In the genomic region with DNA sequence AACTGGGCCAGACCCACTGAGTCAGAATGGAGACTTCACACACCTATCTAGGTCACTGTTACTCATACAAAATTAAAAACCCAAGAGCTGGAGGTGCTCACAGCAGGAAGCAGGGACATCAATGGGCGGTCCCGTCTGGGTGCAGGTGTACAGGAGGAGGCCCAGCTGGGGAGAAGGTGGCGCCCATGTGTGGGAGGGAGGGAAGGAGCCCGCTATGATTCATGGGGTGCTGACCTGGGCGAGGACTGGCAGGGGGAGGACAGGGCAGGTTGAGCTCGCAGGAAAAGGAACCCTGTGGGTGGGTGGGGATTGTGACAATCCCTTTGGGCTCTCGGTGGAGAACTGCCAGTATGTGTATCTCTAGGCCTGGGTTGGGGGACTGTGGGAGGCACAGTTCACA, we compare ENCODE assay signal across 13 mouse cellular contexts. TPM values are rescaled to one million over a fixed set of nuclear protein-coding genes. Genes with fewer than 3 reads are reported as not detected.
DNase-seq lines count a peak whose midpoint lies in the region; ATAC-seq lines count a peak whose summit lies in the region.
"Had no signal": no experiment of that assay in that cellular context is flagged by ENCODE, and none has a peak within 500 bp of the region (broad histone marks: within the 10 kb centered on the region; RNA-seq: fewer than 3 reads in every experiment).

No protein-coding gene starts in this region.

- no peaks in the 10 kb centered on the region for H3K36me3 ChIP-seq in intestine, embryonic 15.5 days
- no peaks in the 10 kb centered on the region for H3K36me3 ChIP-seq in stomach, embryonic 15.5 days
- H3K36me3 ChIP-seq in heart, embryonic 10.5 days: no peaks in the 10 kb centered on the region
- H3K36me3 ChIP-seq: forebrain, embryonic 15.5 days had no signal

- H3K4me3 ChIP-seq in intestine, embryonic 15.5 days (replicated peaks): no peak overlapping the region
- H3K4me3 ChIP-seq in stomach, embryonic 15.5 days (replicated peaks): no peak overlapping the region
- no peak overlapping the region for H3K4me3 ChIP-seq in heart, embryonic 10.5 days
- H3K4me3 ChIP-seq: forebrain, embryonic 15.5 days had no signal

- H3K9me3 ChIP-seq in intestine, embryonic 15.5 days: no peaks in the 10 kb centered on the region
- no peaks in the 10 kb centered on the region for H3K9me3 ChIP-seq in stomach, embryonic 15.5 days
- H3K9me3 ChIP-seq in heart, embryonic 10.5 days: 0 out of 2 replicates have a peak, but pooled peaks cover 5% of the 10 kb centered on the region
- H3K9me3 ChIP-seq: forebrain, embryonic 15.5 days had no signal

- H3K27ac ChIP-seq in intestine, embryonic 15.5 days: no peak overlapping the region
- H3K27ac ChIP-seq in stomach, embryonic 15.5 days: peak overlapping the region; percentile 64
- no peak overlapping the region for H3K27ac ChIP-seq in heart, embryonic 10.5 days
- H3K27ac ChIP-seq: forebrain, embryonic 15.5 days had no signal

- no peak overlapping the region for H3K4me2 ChIP-seq in intestine, embryonic 15.5 days (replicated peaks)
- H3K4me2 ChIP-seq in stomach, embryonic 15.5 days: no peak overlapping the region
- H3K4me2 ChIP-seq: forebrain, embryonic 15.5 days had no signal

- no peak overlapping the region for H3K9ac ChIP-seq in intestine, embryonic 15.5 days
- no peak overlapping the region for H3K9ac ChIP-seq in stomach, embryonic 15.5 days
- H3K9ac ChIP-seq: forebrain, embryonic 15.5 days had no signal

- 49% methylated on average over 7 of the region's 7 CpGs for WGBS in intestine, embryonic 15.5 days
- WGBS in stomach, embryonic 15.5 days: 44% methylated on average over 7 of the region's 7 CpGs
- WGBS in heart, embryonic 10.5 days: 55% methylated on average over 7 of the region's 7 CpGs

- DNase-seq in urinary bladder, adult 18-20 months (ENCODE audit: low spot score in 2 of 2): peak; percentile 63 to 83
- DNase-seq in urinary bladder, postnatal 10 days (ENCODE audit: low spot score): no peak
- peak; percentile 59 to 76 for DNase-seq in urinary bladder, postnatal 36 days (ENCODE audit: low spot score in 2 of 2)
- no peak for DNase-seq in heart, embryonic 10.5 days (ENCODE audit: low spot score)
- no peak for DNase-seq in layer of hippocampus, postnatal 14 days (ENCODE audit: low spot score in 2 of 2)
- DNase-seq in heart, adult 11 months: no peak
- DNase-seq: adrenal gland, postnatal 25 days; gastrocnemius, postnatal 25 days; liver had no signal

- peaks cover under 1% of the 10 kb centered on the region for H3K4me1 ChIP-seq in intestine, embryonic 15.5 days (replicated peaks)
- H3K4me1 ChIP-seq in stomach, embryonic 15.5 days: peaks cover 4% of the 10 kb centered on the region; the same call in 1 of the 2 replicates
- H3K4me1 ChIP-seq in heart, embryonic 10.5 days: peaks cover 11% of the 10 kb centered on the region

- H3K27me3 ChIP-seq in intestine, embryonic 15.5 days (replicated peaks): no peaks in the 10 kb centered on the region
- H3K27me3 ChIP-seq in stomach, embryonic 15.5 days (replicated peaks): no peaks in the 10 kb centered on the region
- H3K27me3 ChIP-seq in heart, embryonic 10.5 days (ENCODE audit: insufficient read depth, poor library complexity, severe bottlenecking): no peaks in the 10 kb centered on the region
- H3K27me3 ChIP-seq: forebrain, embryonic 15.5 days had no signal

- ATAC-seq in intestine, embryonic 15.5 days: peak; percentile 86
- ATAC-seq in stomach, embryonic 15.5 days (ENCODE audit: insufficient read depth, low FRiP score, low read depth): peak; percentile 69
- ATAC-seq: forebrain, embryonic 15.5 days had no signal

RNA-seq across cellular contexts. Expression of a gene that starts 22.7 kb away (rescaled TPM):
- polyA plus RNA-seq in intestine, embryonic 15.5 days (2015; fragmentation: Nextera tagmentation; extraction: Ambion mirVana): 0.66 and 1.2 TPM in 2 replicates
- 30.9 and 104 TPM in 2 replicates for polyA plus RNA-seq in stomach, embryonic 15.5 days (2015; fragmentation: Nextera tagmentation; extraction: Ambion mirVana)
- polyA plus RNA-seq in heart, embryonic 10.5 days (2016; fragmentation: Nextera tagmentation; extraction: Ambion mirVana): 0.23 and 0.58 TPM in 2 replicates
- total RNA-seq in layer of hippocampus, postnatal 14 days (2021): 1 to 10 TPM; 1.2 to 2.1 TPM
- total RNA-seq: adrenal gland, postnatal 25 days; gastrocnemius, postnatal 25 days; monocyte, adult 5-6 weeks had no signal

Comparison
In these comparisons a context has a peak if more than half of its experiments do, and no peak if none do; other contexts are left out.
1. DNase-seq: peak in urinary bladder, adult 18-20 months (2 of 2) and urinary bladder, postnatal 36 days (2 of 2); none in urinary bladder, postnatal 10 days (single experiment), heart, embryonic 10.5 days (single experiment), layer of hippocampus, postnatal 14 days (0 of 2) and heart, adult 11 months (single experiment).
2. RNA of a gene that starts 22.7 kb away (polyA plus RNA-seq): 30.9 to 104 TPM in stomach, embryonic 15.5 days; 0.66 to 1.2 TPM in intestine, embryonic 15.5 days and 0.23 to 0.58 TPM in heart, embryonic 10.5 days; every median in the first group is over 10 times any median in the second.